Mouse (Mus musculus) midbrain, embryonic 12.5 days (tissue): ENCODE results near the gene Atp1b2. TPM values are rescaled to one million over a fixed set of nuclear protein-coding genes. Genes with fewer than 3 reads are reported as not detected.
A peak's percentile ranks its signal among the peaks of the same experiment; 100 is the strongest.

ENCODE experiments used
- ATAC-seq: fragments of 200-750 bp; cut with Nextera tagmentation; 2 replicates; pipeline ENCODE4 v1.8.0; 2017; ENCODE audit warnings: low read depth, moderate TSS enrichment, moderate library complexity; ENCODE audit not compliant: low FRiP score
- H3K27ac ChIP-seq: fragments of 300-500 bp; sonication (generic); replicated peaks from 2 replicates; pipeline ENCODE4 v1.5.1; 2016; ENCODE audit warnings: mild to moderate bottlenecking
- H3K27me3 ChIP-seq: fragments of 300-500 bp; sonication (generic); 2 replicates; pipeline ENCODE4 v1.6.1; 2016; ENCODE audit warnings: mild to moderate bottlenecking
- H3K36me3 ChIP-seq: fragments of 300-500 bp; sonication (generic); 2 replicates; pipeline ENCODE4 v1.6.1; 2016
- H3K4me1 ChIP-seq: fragments of 300-500 bp; sonication (generic); 2 replicates; pipeline ENCODE4 v1.6.1; 2016
- H3K4me2 ChIP-seq: fragments of 300-500 bp; sonication (generic); replicated peaks from 2 replicates; pipeline ENCODE4 v1.6.1; 2016; ENCODE audit warnings: mild to moderate bottlenecking, moderate library complexity
- H3K4me3 ChIP-seq: fragments of 300-500 bp; sonication (generic); 2 replicates; pipeline ENCODE4 v1.5.1; 2016; ENCODE audit warnings: mild to moderate bottlenecking
- H3K9ac ChIP-seq: fragments of 300-500 bp; sonication (generic); replicated peaks from 2 replicates; pipeline ENCODE4 v1.6.1; 2016; ENCODE audit warnings: mild to moderate bottlenecking, moderate library complexity
- H3K9me3 ChIP-seq: fragments of 300-500 bp; sonication (generic); 2 replicates; pipeline ENCODE4 v1.6.1; 2016; ENCODE audit warnings: mild to moderate bottlenecking
- WGBS: fragments of 180-500 bp; shearing (Covaris S2); methylation state at CpG from one replicate; pipeline ENCODE4 v1.1.7; 2016; 5-methylcytosine and 5-hydroxymethylcytosine counted together
- microRNA counts: library from miRNA; unstranded; fragments of <30 nt; microRNA quantifications from one replicate; lab custom pipeline; 2017
- microRNA-seq: library from miRNA; unstranded; fragments of <30 nt; microRNA quantifications from one replicate; pipeline ENCODE4, GENCODE M21; 2017
- polyA plus RNA-seq: library from polyadenylated mRNA; unstranded; fragments of >200 nt; fragmentation: Nextera tagmentation; extraction: Ambion mirVana; gene quantifications from 2 replicates; pipeline ENCODE4 v1.2.1, GENCODE M21; 2016

Atp1b2 gene
- polyA plus RNA-seq, 1 experiment from 2014 or later: 11.4 TPM

- Histone ChIP-seq H3K27ac (peak overlapping the region; percentile 93), H3K36me3 (peaks cover 13% of the 10 kb centered on the region; the same call in 1 of the 2 replicates), H3K9me3 (no peaks in the 10 kb centered on the region), H3K4me2 (peak overlapping the region; percentile 46), H3K27me3 (no peaks in the 10 kb centered on the region), H3K4me3 (peak overlapping the region; percentile 18; the same call in 1 of the 2 replicates), H3K9ac (0 out of 2 replicates have a peak overlapping the region, but pooled peaks have one; percentile 2), H3K4me1 (peaks cover 76% of the 10 kb centered on the region)
- WGBS: 6% methylated on average over 2 of the region's 2 CpGs
- ATAC-seq: peak; percentile 25
These were observed 52.4 kb downstream of the Atp1b2 start for GRCm38 (mm10) chr11:69553341-69553721.

GRCm38 (mm10) chr11:69552622-69553340 is 53.0 kb downstream of the Atp1b2 start:
- WGBS: 11% methylated on average over 14 of the region's 14 CpGs
- H3K36me3 ChIP-seq: peaks cover 13% of the 10 kb centered on the region; the same call in 1 of the 2 replicates
- H3K27ac ChIP-seq: peak overlapping the region; percentile 93
- H3K4me1 ChIP-seq: peaks cover 76% of the 10 kb centered on the region
- peak; percentile 89 for ATAC-seq
- H3K27me3 ChIP-seq: no peaks in the 10 kb centered on the region
- 0 out of 2 replicates have a peak overlapping the region, but pooled peaks have one; percentile 2 for H3K9ac ChIP-seq
- no peaks in the 10 kb centered on the region for H3K9me3 ChIP-seq
- peak overlapping the region; percentile 18; the same call in 1 of the 2 replicates for H3K4me3 ChIP-seq
- H3K4me2 ChIP-seq: peak overlapping the region; percentile 46

- Histone ChIP-seq H3K4me3 (no peak overlapping the region), H3K9me3 (no peaks in the 10 kb centered on the region), H3K36me3 (peaks cover 11% of the 10 kb centered on the region; the same call in 1 of the 2 replicates), H3K27ac (no peak overlapping the region), H3K9ac (no peak overlapping the region), H3K4me2 (no peak overlapping the region), H3K4me1 (peaks cover 76% of the 10 kb centered on the region), H3K27me3 (no peaks in the 10 kb centered on the region)
- no peak for ATAC-seq
- 67% methylated on average over 4 of the region's 4 CpGs for WGBS
These were observed 54.4 kb downstream of the Atp1b2 start for GRCm38 (mm10) chr11:69551310-69551709.

MicroRNAs encoded within 50 kb of the gene (microRNA counts, 519-probe panel; counts per million panel counts)
- 2,729 counts per million, percentile 7 among the panel's probes with 10 or more counts for microRNA mmu-miR-467f (lab: Ali Mortazavi, UCI)

Small RNA genes lying within 50 kb of the gene (microRNA-seq; reads per million reads assigned to microRNA genes)
- not detected for gene Mir467f

Other genes starting within 250 kb of the Atp1b2 start
- gene Chd3, start 236.5 kb downstream of the Atp1b2 start, polyA plus RNA-seq: 78.7 and 88.5 TPM in 2 replicates
- gene Naa38, start 210.5 kb downstream of the Atp1b2 start, polyA plus RNA-seq: 98.9 and 105 TPM in 2 replicates
- gene Cyb5d1, start 210.3 kb downstream of the Atp1b2 start, polyA plus RNA-seq: 52.9 and 53.8 TPM in 2 replicates
- 11.4 and 12.1 TPM in 2 replicates for gene Tmem88, start 207.7 kb downstream of the Atp1b2 start, polyA plus RNA-seq
- 48.7 and 50.7 TPM in 2 replicates for gene Kdm6b, start 192.3 kb downstream of the Atp1b2 start, polyA plus RNA-seq
- 1.9 and 2.3 TPM in 2 replicates for gene Dnah2, start 56.8 kb downstream of the Atp1b2 start, polyA plus RNA-seq
- 78.3 and 84.6 TPM in 2 replicates for gene Efnb3, start 45.7 kb downstream of the Atp1b2 start, polyA plus RNA-seq
- 29.6 and 33.2 TPM in 2 replicates for gene Wrap53, start 25.7 kb downstream of the Atp1b2 start, polyA plus RNA-seq
- gene Trp53, start 25.6 kb downstream of the Atp1b2 start, polyA plus RNA-seq: 109 and 117 TPM in 2 replicates
- not detected in 2 replicates for gene Shbg, start 12.0 kb upstream of the Atp1b2 start, polyA plus RNA-seq
- 22.3 and 23.5 TPM in 2 replicates for gene Sat2, start 16.1 kb upstream of the Atp1b2 start, polyA plus RNA-seq
- gene Fxr2, start 27.0 kb upstream of the Atp1b2 start, polyA plus RNA-seq: 59.2 and 67.1 TPM in 2 replicates
- gene Sox15, start 49.4 kb upstream of the Atp1b2 start, polyA plus RNA-seq: not detected in 2 replicates
- 79.4 and 79.9 TPM in 2 replicates for gene Mpdu1, start 56.7 kb upstream of the Atp1b2 start, polyA plus RNA-seq
- 7.1 and 7.2 TPM in 2 replicates for gene Cd68, start 60.2 kb upstream of the Atp1b2 start, polyA plus RNA-seq
- 608 and 698 TPM in 2 replicates for gene Eif4a1, start 66.5 kb upstream of the Atp1b2 start, polyA plus RNA-seq
- gene Senp3, start 76.1 kb upstream of the Atp1b2 start, polyA plus RNA-seq: 108 and 113 TPM in 2 replicates
- 0.41 and 0.77 TPM in 2 replicates for gene Tnfsf13, start 79.8 kb upstream of the Atp1b2 start, polyA plus RNA-seq
- 2.2 and 2.9 TPM in 2 replicates for gene Tnfsf12, start 89.9 kb upstream of the Atp1b2 start, polyA plus RNA-seq
- gene Tnfsfm13, start 90.2 kb upstream of the Atp1b2 start, polyA plus RNA-seq: 0.65 and 1.3 TPM in 2 replicates
- 32.0 and 37.1 TPM in 2 replicates for gene Polr2a, start 152.7 kb upstream of the Atp1b2 start, polyA plus RNA-seq
- gene Slc35g3, start 156.0 kb upstream of the Atp1b2 start, polyA plus RNA-seq: 0.18 and 0.27 TPM in 2 replicates
- gene Zbtb4, start 160.0 kb upstream of the Atp1b2 start, polyA plus RNA-seq: 2.0 TPM in 2 replicates
- gene Chrnb1, start 190.0 kb upstream of the Atp1b2 start, polyA plus RNA-seq: 1.3 and 1.7 TPM in 2 replicates
- 2.7 and 2.9 TPM in 2 replicates for gene Fgf11, start 195.9 kb upstream of the Atp1b2 start, polyA plus RNA-seq
- gene Tmem102, start 199.7 kb upstream of the Atp1b2 start, polyA plus RNA-seq: 0.42 and 1.2 TPM in 2 replicates
- not detected in 2 replicates for gene Gm39566, start 209.4 kb upstream of the Atp1b2 start, polyA plus RNA-seq
- gene Spem2, start 212.5 kb upstream of the Atp1b2 start, polyA plus RNA-seq: not detected in 2 replicates
- 0.46 TPM in 1 of 2 replicates, not detected in the other for gene Spem1, start 216.2 kb upstream of the Atp1b2 start, polyA plus RNA-seq
- 14.2 and 14.6 TPM in 2 replicates for gene Nlgn2, start 231.8 kb upstream of the Atp1b2 start, polyA plus RNA-seq
- gene Tmem256, start 232.6 kb upstream of the Atp1b2 start, polyA plus RNA-seq: 284 and 302 TPM in 2 replicates
- 62.9 and 70.1 TPM in 2 replicates for gene Plscr3, start 240.4 kb upstream of the Atp1b2 start, polyA plus RNA-seq